Mouse (Mus musculus) layer of hippocampus, adult 11-12 months (tissue): Measurements from ENCODE around the gene Proz.

ENCODE experiments used
- DNase-seq: peaks from one replicate; pipeline ENCODE4 v3.0.0; 2022; ENCODE audit warnings: low spot score

Gene Proz

DNA sequence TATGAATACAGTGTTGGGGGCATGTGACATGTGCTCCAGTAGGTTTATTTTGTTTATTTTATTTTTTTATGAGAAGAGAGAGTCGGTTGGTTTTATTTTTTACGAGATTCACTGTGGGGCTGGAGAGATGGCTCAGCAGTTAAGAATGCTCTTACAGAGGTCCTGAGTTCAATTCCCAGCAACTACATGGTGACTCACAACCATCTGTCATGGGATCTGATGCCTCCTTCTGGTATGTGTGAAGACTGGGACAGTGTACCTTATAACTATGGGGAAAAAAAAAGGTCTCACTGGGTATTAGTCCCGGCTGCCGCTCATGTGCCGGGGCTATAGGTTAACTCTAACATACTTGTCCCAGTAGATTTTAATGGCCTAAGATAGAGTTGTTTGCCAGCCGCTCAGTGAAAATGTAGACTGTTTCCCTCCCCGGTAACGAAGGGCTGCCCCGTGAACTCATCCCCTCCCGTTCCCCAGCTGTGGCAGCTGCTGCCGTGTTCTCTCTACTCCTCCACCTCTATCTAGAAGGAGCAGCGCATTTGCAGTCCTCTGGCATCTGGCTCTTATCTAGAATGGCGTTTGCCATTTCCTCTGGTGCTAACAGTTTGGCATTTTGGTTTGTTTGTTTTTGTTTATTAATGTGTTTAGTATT lies 47.4 kb downstream of the Proz start:
- no peak for DNase-seq

DNA sequence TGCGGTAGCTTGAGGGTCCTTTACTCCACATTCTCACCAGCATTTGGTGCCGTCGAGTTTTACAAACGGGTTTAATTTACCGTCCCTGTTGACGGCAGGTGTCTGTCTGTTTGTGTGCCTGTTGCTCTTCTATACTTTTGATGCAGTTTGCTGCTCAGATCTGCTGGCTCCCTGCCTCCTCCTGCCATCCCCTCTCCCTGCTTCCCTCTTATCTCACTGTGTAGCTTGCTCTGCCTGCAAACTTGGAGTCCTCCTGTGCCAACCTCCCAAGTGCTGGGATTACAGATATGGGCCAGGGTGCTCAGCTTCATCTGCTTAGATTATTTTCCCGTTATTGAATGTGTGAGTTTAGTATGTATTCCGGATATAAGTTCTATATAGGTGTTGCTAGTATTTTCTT lies 48.3 kb downstream of the Proz start:
- DNase-seq = no peak

DNA sequence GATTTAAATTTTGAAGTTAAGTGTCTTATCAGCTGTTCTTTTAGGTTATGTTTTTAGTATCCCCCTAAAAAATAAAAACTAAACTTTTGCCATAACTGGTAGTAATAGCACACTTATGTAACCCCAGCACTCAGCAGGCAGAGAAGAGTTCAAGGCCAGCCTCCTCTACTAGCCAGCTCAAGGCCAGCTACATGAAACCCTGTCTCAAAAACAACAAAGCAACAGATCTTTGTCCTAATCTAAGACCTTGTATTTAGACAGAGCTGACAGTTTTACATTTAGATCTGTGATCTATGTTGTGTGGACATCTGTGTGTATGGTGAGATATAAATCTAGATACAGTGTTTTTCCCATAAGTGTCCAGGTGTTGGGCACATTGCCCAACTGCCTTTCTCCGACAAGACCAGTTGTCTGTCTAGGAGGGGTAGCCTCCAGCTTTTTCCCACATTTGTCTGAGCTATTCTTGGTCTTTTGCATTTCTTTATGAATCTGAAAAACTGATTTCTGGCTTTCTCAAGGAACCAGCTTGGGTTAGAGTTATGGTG lies 48.8 kb downstream of the Proz start:
- DNase-seq = no peak

DNA sequence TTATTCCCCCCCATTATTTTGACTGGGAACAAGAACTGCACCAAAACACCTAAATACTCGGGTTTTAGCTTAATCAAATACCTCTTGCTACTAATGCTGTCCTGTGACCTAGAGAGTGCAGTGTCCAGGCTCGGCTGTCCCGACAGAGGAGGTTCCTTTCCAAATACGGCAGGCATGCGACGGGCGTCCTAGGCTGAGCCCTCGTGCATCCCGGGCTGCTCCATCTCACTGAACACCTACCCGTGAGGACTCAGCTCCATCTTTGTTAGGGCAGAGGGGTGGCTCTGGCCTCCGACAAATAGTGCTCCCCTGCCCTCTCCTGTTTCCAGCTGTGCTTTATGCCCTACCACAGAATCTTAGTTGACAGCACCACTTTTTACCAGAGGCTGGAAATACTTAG lies 51.2 kb downstream of the Proz start:
- no peak for DNase-seq

DNA sequence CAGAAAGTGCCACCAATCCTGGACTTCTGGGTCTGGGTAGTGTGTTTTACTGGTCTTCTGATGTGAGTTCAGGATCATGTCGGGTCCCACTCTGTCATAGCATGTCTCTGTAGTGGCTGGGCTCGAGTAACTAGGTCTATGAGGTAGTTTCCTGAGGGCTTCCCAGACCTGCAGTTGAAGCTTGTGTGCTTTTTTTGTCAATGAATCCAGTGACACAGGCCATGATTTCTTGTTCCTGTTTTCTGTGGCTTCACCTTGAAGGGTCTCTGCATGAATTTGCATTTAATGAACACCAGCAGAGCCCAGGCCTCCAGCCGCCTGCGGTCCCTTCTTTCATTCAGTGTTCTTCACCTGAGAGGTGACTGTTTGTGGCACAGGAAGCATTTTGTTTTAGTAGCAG lies 52.5 kb downstream of the Proz start:
- DNase-seq = no peak

DNA sequence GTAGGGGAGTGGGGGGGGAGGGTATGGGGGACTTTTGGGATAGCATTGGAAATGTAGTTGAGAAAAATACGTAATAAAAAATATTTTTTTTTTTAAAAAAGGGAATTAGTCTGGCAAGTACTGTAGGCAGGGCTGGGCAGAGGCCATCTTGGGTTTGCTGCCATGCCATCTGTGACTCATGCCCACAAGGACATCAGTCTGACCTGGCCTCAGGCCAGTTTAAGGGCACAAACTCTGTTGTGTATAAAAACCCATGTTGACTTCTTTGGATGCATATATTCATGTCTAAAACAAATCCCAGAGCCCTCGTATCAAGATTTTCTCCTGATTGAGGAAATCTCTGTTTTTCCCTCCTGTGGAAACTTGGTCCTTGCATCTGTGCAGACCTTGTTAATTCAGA lies 56.4 kb downstream of the Proz start:
- DNase-seq = no peak

DNA sequence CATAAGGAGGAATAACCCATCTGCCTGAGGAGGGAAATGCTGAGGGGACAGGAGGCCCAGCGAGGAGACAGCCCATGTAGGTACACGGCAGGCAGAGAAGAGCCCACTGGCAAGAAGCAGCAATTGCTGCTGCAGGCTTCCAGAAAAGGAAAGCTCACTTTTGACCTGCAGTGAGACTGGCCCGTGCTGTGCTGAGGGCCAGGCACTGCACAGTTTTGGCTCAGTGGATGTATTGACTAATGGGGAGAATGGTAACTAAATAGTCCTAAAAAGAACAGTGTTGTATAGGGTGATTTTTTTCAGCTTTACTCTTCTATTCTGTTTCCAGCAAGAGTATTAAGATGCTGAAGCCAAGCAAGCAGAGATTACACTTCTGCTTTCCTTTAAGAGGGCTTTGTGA lies 57.8 kb downstream of the Proz start:
- DNase-seq = no peak

DNA sequence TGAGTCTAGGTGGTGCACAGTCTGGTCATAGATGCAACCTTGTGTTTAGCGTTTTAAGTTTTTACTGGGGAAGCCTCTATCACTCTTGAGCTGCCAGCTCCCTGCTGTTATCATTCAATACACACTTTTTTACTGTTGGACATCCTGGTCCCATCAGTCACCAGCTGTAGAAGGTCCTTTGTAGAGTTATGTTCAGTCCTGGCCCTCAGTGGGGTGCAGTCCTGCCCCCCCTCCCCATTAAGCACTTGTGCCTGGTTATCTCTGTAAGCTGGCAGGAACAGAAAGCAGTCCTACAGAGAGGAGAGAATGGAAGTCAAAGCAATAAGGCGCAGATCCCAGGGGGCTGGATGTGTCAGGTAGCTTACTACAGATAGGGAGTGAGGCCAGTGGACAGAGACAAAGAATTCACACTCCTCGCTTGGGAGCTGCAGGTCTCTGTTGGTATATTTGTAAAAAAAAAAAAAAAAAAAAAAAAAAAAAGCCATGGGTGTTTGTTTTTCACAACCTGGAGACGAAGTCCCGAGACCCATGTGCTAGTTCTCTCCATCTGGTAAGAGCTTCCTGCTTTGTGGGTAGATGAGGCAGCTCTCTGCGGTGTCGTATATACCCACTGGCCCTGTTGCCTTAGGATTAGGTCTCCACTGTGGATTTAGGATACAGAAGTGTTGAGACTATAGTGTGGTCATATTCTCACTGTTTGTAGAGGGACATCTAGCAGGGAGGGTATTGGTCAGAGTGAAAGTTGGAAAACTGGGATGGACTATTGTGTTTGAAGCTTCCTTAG lies 60.4 kb downstream of the Proz start:
- DNase-seq = no peak

DNA sequence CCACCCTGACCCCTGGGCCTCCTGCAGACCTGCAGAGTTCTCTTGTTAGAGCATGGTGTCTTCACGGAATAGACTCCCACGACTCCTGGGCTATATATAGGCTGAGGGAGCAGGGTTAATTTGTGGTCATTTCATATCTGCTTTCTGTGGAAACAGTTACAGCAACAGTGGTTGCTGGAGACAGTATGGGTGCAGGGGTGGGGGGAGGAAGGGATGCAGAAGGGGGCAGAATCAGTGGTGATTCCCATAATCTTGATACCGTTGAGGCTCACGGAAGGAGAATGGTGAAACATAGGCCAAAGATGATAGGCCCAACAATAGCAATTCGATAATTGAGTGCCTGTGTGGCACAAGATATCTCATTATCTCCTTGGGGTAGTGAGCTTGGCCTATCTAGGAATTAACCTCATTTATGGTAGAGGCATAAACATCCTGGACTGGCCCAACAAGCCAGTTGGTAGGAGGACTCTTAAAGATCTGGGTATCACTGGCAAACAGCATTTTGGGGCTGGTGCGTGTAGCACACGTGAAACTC lies 62.2 kb downstream of the Proz start:
- no peak for DNase-seq

DNA sequence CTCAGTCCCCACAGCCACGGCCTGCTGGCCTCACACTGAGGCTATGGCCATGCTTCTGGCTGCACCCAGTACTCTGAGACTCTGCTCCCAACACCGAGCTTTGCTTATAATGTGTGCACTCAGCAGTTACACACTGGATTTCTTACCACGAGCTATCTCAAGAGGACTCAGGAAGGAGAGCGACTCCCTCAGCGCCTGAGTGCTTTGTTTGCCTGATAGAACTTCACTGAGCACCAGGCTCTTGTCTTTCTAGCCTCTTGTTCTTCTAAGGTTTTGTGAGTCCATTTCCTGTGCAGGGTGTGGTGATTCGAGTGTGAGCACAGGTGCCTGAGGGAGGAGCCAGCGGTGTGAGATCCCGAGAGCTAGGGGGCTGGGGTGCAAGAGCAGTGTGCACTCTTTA lies 64.2 kb downstream of the Proz start:
- no peak for DNase-seq
